Mouse (Mus musculus): ENCODE measurements at regions not wholly inside any gene's neighbourhood (a gene's known extent, or its start where the extent isn't known, plus 50 kb on each side); places are given as distances from the start of the nearest gene placed in this dataset.

GRCm38 (mm10) chr4:150778683-150779082, 75.0 kb upstream of the Errfi1 start:
- TF ChIP-seq CTCF (conservative IDR thresholded peaks at IDR 0.05; ENCODE audit: low read length) (no peak), POU5F1 (IDR thresholded peaks at IDR 0.05; ENCODE audit: borderline replicate concordance, low read length) (no peak)

Measured in E14TG2a.4 (cell line).